8 mouse cellular contexts compared by ENCODE assay signal in the genomic region with DNA sequence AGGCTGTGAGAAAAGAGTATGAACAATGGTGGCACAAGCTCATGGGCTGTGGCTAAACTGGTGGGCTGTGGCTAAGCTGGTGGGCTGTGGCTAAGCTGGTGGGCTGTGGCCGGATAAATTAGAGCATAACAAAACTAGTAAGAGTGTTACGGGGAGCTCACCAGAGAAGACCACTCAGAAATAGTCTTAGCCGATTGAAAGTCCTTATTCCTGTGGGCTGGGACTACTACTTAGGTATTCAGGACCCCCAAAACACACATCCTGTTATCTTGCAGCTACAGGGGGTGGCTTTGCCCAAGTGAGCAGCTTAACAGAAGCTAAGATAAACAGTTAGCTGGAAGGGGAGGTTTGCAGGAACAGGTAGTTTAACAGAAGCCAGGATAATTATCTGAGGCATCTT.
"Had no signal": no experiment of that assay in that cellular context is flagged by ENCODE, and none has a peak within 500 bp of the region (broad histone marks: within the 10 kb centered on the region; RNA-seq: fewer than 3 reads in every experiment).

No protein-coding gene starts in this region.

- H3K4me2 ChIP-seq: liver, embryonic 13.5 days had no signal

- H3K4me1 ChIP-seq: liver, embryonic 13.5 days had no signal

- H3K4me3 ChIP-seq: left cerebral cortex, adult 2 months; liver, embryonic 13.5 days had no signal

- H3K27me3 ChIP-seq: liver, embryonic 13.5 days had no signal

- H3K36me3 ChIP-seq: liver, embryonic 13.5 days had no signal

- DNase-seq: layer of hippocampus, postnatal 36 days; liver, embryonic 13.5 days; lung, adult 2 months; midbrain, embryonic 14.5 days; thymus, adult 18-20 months had no signal

- H3K9me3 ChIP-seq: liver, embryonic 13.5 days had no signal

- H3K9ac ChIP-seq: liver, embryonic 13.5 days had no signal

- H3K27ac ChIP-seq: kidney, postnatal 0 days; left cerebral cortex, adult 2 months; liver, embryonic 13.5 days; macrophage had no signal
